Comparison of ENCODE assay signal across 24 mouse cellular contexts in genomic region chr10:78285959-78286358, GRCm38 (mm10).
"Had no signal": no experiment of that assay in that cellular context is flagged by ENCODE, and none has a peak within 500 bp of the region (broad histone marks: within the 10 kb centered on the region; RNA-seq: fewer than 3 reads in every experiment).

No protein-coding gene starts in this region.

- ATAC-seq: forebrain, postnatal 0 days; hindbrain, embryonic 16.5 days; intestine, embryonic 16.5 days had no signal

- H3K27me3 ChIP-seq: heart, embryonic 13.5 days; heart, embryonic 15.5 days; kidney, embryonic 15.5 days; limb, embryonic 13.5 days; limb, embryonic 15.5 days had no signal

- H3K9ac ChIP-seq: forebrain, postnatal 0 days; heart, embryonic 13.5 days; heart, embryonic 15.5 days; hindbrain, embryonic 14.5 days; kidney, embryonic 15.5 days; limb, embryonic 13.5 days; limb, embryonic 15.5 days had no signal

- DNase-seq: forebrain, postnatal 0 days; gastrocnemius, postnatal 14 days; gastrocnemius, postnatal 36 days; heart, adult 11 months; heart, adult 2 months; heart, postnatal 14 days; heart, postnatal 36 days; kidney, adult 11 months; kidney, adult 9 months; kidney, postnatal 14 days; kidney, postnatal 36 days; layer of hippocampus, adult 9-11 months; layer of hippocampus, postnatal 36 days; left cerebral cortex, postnatal 4 days had no signal

- H3K9me3 ChIP-seq: heart, embryonic 13.5 days; heart, embryonic 15.5 days; kidney, embryonic 15.5 days; limb, embryonic 13.5 days; limb, embryonic 15.5 days had no signal

- H3K27ac ChIP-seq: heart, adult 2 months; heart, embryonic 13.5 days; heart, embryonic 15.5 days; hindbrain, embryonic 14.5 days; kidney, embryonic 15.5 days; kidney, postnatal 0 days; limb, embryonic 13.5 days; limb, embryonic 15.5 days had no signal

- H3K4me2 ChIP-seq: heart, embryonic 11.5 days; heart, embryonic 13.5 days; heart, embryonic 15.5 days; hindbrain, embryonic 14.5 days; kidney, embryonic 15.5 days; limb, embryonic 13.5 days; limb, embryonic 15.5 days had no signal

- H3K4me3 ChIP-seq: heart, adult 2 months; heart, embryonic 13.5 days; heart, embryonic 15.5 days; kidney, embryonic 15.5 days; limb, embryonic 13.5 days; limb, embryonic 15.5 days had no signal

- H3K4me1 ChIP-seq: heart, embryonic 13.5 days had no signal
